Mouse (Mus musculus): Measurements from ENCODE around the gene Vmn1r167.
"Not testable (repeated sequence)": the region's sequence is repeated elsewhere in the genome, so short reads cannot be mapped to it uniquely, and the experiment has no call there.

The Vmn1r167 gene

GRCm38 (mm10) chr7:23507106-23507505, at the start of gene Vmn1r167:
Vmn1r167 (minus strand) TSS chr7:23507206.
- ATAC-seq (ENCODE audit: low TSS enrichment) = not testable (repeated sequence)

- not testable (repeated sequence) for ATAC-seq (ENCODE audit: low TSS enrichment)
Observed at GRCm38 (mm10) chr7:23539432-23539831, 32.4 kb upstream of the Vmn1r167 start, which contains the start of gene Vmn1r168. Vmn1r168 (plus strand) TSS chr7:23539732.

GRCm38 (mm10) chr7:23472886-23473285, 34.1 kb downstream of the Vmn1r167 start:
- not testable (repeated sequence) for ATAC-seq (ENCODE audit: low TSS enrichment)

- not testable (repeated sequence) for ATAC-seq (ENCODE audit: low TSS enrichment)
Observed at GRCm38 (mm10) chr7:23470832-23471231, 36.2 kb downstream of the Vmn1r167 start.

- not testable (repeated sequence) for ATAC-seq (ENCODE audit: low TSS enrichment)
Observed at GRCm38 (mm10) chr7:23470201-23470600, 36.8 kb downstream of the Vmn1r167 start.

Measured in frontal cortex, adult (tissue).